Mouse (Mus musculus) urinary bladder, postnatal 10 days (tissue): ENCODE results near the gene Rell1.
A peak's percentile ranks its signal among the peaks of the same experiment; 100 is the strongest.

Source experiments
- DNase-seq: peaks from one replicate; pipeline ENCODE4 v3.0.0; 2022; ENCODE audit warnings: low spot score

Rell1 gene

DNA sequence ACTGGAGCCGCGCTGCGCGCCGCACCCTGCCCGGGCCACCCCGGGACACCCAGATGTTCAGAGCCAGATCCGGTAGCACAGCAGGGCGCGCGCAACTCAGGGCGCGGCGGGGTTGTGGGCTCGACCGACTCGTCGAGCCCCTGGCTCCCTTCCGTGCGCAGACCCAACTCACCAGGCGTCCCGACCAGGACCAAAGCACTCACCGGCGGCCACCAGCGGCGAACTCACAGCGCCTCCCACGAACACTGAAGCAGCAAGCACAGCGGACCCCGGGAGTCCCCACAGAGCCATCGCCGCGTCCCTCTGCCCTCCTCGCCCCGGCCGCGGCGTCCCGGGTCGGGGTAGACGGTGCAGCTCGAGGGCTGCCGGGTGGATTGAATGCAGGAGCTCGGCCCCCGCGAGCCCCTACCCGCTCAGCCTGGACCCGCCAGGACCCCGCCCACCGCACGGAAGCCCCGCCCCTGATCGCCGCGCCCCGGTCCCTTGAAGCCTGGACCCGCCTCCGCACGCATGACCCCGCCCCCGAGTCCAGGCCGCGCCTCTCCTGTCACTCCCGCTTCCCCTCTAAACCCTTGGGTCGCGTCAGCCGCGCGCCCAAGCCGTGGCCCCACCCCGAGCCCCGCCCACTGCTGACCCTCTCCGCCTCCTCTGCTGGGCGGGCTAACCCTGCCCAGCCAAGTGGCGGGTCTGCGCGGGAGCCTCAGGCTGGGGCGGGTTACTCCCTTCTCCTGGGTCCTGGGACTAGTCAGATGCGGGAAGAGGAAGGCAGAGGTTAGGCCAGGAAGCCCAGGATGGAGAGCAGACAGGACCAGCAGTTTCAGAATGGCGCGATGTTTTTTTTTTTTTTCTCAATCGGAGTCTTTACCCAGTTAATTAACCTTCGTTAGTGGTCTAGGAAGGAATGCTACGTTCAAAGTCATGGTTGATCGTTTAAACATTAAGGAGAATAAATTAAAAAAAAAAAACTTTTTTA lies at the start of gene Rell1:
TSS of gene Rell1 (minus strand) at position 455 of the 973 bp plus-strand sequence.
- DNase-seq, result peak; percentile 97

DNA sequence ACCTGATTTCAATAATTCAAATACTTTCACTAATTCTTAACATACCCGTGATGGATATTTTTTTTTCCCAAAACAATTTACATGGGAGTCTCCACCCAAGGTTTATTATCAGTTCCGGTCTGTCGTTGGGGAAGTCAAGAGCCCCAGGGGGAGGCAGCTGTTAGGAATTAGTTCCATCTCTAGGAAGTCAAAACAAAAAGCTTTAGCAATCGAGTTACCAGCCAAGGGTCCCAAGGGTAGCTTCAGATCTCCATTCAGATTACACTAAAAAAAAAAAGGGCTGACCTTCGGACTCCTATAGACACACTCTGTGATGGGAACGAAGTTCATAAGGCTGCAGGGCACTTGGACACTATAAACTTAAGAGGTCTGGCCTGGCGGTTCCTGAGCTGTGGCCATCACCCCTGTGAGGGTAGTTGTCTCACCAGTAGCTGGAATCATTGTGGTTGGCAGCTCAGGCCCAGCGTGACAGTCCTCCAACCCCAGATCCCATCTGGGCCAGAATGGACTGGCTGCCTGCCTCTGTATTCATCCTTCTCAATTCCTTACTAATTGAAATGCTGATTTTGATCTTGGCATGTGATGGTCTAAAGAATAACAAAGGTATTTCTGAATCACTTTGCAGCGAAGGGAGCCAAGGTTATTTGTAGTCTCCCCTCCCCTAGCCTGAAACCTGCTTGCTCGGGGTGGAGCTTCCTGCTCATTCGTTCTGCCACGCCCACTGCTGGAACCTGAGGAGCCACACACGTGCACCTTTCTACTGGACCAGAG lies 44.1 kb upstream of the Rell1 start:
- no peak for DNase-seq

DNA sequence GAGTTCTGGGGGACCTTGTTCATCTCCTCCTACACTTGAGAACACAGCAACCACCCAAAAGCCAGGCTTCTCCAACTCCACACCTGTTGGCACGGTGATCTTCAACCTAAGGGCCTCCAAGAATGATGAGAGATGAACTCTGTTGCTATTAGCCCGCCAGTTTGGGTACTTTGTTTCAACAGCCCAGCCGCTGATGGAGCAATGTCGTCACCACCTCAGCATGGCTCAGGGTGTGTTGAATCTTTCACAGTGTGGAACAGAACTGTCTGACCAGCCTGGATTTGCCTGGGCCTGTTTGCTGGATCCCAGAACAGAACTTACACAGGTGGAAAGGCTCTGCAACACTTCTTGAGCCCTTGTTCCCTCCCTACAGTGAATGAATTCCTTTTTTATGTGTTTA lies 37.9 kb upstream of the Rell1 start:
- no peak for DNase-seq

DNA sequence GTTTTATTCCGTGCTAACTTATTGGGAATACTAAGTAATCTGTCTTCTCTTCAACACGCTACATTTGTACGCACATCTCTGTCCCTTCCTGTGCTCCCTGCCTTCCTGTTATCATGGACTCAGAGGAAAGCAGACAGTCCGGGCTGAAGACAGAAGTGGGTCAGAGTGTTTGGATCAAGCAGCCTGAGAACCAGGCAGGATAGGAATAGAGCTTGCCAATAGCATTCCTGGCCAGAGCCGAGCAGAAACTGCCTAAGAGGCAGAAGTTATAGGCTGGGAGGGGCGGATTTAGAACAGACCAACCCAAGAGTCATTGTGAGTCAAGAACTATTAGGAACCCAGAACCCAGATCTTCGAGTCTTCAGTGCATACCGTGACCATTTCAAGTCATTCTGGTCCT lies 34.6 kb upstream of the Rell1 start:
- no peak for DNase-seq

DNA sequence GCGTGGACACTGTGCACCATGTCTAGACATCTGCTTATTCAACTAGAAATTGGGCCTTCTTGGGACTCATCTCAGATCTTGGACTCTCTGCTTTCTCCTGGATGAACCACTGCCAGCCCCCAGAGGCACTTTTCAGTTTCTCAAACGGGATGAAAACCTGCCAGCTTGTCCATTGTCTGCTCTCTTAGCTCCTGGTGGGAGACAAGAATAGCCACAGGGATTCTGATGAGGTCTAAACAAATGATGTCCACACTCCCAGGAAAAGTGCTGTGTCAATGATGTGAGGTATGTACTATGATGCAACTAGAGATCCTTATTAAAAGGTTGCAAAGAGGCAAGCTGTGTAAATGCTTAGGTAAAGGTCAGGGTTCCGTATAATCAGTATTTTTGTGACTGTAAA lies 25.2 kb upstream of the Rell1 start:
- DNase-seq, result no peak

DNA sequence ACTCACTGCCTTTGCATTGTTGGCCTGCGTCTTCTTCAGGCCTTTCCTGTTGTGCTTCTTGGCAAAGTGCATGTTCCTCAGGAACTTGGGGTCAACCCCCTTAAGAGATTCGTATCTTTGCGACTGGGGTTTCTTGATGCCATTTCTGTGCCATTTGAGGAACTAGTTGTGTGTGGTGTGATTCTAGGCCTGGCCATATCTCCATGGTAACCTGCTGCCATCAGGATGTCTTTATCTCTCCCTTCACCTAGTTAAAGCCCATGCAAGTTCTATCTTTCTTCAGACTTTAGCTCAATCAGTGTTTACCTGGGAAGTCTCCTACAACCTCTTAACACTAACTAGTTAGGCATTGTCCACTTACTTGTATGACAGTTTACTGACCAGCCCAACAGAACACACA lies 22.0 kb upstream of the Rell1 start:
- no peak for DNase-seq

DNA sequence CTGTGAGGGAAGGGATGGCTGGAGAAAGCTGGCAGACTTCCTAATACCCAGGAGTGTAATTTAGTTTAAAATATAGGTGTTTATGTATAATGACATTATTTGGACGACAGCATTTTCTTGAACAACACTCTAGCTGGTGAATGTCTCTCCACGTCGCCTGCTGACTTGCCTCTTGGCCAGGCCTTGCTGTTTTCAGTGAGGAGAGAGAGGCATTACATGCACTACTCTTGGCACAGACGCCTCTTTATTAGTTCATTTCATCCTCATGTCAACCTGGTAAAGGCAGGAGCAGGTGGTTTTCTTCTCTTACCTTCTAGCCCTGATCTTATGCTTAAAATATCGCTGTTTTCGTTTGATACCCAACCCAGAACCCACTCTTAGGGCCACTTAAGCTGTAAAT lies 17.6 kb upstream of the Rell1 start:
- no peak for DNase-seq

DNA sequence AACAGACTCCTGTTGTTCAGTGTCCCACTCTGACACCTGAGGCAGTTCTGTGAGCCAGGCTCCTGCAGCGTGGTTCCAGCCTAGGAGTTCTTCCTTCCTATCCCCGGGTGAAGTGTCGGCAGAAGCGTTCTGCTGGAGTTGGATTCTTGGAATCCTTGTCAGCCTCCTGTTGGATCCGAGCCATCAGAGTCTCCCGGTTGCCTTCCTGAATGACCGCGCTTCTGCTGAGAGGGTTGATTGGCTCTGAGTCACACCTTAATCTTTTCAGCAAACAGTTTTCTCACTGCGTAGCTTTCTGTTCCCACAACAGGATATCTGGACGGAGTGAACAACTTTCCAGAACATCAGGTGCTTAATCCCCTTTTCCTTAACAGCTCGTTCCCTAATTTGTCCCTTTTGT lies 13.6 kb upstream of the Rell1 start:
- no peak for DNase-seq

DNA sequence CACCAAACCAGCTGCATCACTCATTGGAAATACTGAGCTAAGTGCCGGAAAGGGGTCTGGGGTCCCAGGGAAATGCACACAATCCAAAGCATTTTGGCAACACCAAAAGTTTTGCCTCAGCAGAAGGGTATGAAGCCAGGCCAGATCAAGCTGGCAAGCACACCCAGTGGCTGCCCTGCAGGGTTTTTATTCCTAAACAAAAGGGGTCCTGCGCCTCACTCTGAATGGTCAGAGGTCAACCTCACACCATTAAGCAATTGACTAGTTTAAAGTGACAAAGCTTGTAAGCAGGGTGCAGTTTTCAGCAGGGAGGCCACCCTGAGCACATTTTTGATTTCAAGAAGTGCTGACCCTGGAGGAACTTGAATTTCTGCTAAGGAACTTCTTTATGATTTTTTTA lies 2.3 kb upstream of the Rell1 start:
- DNase-seq, result no peak

DNA sequence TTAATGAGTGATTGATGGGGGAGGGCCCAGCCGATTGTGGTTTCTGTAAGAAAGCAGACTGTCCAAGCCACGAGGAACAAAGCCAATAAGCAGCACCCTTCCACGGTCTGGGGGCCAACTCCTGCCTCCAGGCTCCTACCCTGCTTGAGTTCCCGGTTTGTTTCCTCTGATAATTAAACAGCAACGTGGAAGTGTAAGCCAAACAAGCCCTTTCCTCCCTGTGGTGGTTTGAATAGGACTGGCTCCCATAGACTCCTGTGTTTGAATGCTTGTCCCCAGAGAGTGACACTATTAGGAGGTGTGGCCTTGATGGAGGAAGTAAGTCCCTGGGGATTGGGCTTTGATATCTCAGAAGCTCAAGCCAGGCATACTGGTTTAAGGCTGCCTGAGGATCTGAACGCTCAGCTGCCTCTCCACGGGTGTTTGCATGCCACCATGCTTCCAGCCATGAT lies 1.6 kb upstream of the Rell1 start:
- no peak for DNase-seq

DNA sequence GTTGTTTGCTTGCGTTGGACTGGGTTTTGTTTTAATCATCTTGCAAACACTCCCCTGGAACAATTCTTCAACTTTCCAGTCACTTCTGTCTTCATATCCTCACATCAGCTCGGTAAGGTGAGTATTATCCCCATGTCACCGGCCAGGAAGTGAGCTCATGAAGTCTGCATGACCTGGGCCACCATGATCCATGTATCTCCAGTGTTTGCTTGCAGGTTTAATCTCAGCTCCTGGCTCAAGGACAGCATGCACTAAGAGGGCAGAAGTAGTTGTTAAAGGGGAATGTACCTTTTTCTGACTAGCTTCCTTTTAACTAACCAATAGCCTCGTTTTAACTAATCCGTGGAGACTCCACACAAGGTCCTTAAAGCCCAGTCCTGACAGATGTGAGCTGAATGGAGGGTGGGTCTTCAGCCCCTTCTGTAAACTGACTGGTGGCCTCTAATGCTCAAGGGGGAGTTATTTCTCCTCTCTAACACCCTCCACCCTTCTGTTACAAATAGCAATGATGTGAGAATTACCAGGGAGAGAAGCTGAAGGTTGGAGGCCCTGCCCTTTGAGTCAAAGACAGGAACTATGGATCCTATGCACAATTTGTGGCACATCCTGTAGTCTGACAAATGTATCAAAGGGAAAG lies 897 bp upstream of the Rell1 start:
- DNase-seq, result no peak

DNA sequence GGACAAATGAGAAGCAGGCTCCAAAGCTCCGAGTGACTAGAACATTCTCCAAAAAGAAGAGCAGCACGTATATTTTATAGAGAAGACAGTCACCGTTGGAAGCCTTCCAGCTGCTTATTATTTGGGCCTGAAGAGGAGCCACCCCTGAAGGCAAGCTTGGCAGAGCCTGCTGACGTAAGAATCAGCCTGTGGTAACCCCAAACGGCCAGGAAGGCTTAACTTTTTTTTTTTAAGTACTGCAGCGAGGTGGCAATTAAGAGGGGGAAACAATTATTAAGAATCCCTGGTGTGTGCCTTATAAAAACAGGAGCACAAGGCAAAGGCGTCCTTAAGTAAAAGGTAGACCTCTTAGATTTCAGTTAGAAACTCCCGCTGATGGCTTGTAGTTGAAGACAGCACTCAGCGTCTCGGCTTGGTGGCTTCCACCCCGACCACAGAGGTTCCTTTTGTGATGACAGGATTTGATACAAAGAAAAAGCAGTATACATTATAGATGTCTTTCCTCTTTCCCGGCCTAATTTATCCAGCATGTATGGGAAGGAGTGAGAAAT lies 1.0 kb downstream of the Rell1 start:
- no peak for DNase-seq

DNA sequence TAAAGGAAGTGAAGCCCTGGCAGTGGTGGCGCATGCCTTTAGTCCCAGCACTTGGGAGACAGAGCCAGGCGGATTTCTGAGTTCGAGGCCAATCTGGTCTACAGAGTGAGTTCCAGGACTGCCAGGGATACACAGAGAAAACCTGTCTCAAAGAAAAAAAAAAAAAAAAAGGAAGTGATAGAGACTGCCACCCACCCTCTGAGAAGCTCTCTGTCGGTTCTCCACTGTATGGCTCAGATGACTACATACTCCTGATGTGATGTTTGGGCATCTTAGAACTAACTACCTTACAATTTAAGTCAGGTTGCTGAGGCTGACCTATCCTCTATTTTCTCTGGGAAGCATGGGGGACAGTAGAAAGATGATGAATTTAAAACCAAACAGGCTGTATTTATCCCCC lies 2.3 kb downstream of the Rell1 start:
- DNase-seq, result no peak

DNA sequence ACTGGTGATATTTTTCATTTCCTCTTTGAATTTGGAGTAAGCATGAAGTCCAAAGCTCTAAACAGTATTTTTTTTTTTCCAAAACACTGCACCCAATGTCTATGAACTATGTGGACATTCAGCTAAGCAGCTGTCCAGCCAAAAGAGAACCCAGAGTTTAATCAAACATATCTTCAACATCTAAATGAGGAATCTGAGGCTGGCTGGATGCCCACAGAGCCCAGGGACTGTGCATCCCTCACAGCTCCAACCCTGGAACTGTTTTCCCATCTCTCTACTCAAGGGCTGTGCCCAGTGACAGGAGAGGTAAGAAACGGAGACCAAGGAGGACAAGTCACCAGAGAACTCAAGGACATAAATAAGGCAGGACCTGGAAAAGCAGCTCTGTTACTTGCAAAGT lies 2.8 kb downstream of the Rell1 start:
- no peak for DNase-seq

DNA sequence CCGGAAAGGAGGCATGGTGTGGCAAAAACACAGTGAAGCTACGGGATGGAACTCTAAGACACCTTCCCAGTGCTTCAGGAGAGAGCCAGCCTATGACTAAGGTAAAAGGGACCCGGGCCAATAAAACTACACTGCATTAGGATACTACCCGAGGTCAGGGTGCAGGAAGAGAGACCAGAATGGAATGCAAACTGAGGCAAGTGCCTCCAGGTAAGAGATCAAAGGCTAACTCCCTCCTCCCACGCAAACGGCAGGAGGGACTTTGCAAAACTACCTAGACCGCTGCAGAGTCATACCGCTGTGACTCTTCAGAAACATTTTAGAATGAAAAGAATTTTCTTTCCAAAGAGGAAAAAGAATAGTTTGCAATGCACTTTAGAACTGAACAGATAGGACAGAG lies 4.1 kb downstream of the Rell1 start:
- DNase-seq, result no peak

DNA sequence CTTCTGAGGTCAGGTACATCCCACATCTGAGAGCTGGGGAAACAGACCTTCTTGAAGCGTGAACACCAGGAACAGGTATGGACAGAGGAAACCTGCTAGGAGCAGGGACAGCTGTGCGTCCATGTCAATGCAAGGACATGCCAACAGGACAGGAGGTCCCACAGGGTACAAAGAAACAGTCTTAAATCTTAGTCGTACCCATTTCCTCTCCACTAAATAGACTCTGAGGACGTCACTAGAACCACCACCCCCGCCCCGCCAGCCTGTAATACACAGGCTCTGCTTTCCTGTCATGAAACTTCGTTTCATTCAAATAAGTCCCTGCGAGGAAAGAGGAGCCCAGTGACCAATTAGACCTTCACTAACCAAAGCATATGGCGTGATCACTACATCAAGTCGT lies 7.0 kb downstream of the Rell1 start:
- no peak for DNase-seq

DNA sequence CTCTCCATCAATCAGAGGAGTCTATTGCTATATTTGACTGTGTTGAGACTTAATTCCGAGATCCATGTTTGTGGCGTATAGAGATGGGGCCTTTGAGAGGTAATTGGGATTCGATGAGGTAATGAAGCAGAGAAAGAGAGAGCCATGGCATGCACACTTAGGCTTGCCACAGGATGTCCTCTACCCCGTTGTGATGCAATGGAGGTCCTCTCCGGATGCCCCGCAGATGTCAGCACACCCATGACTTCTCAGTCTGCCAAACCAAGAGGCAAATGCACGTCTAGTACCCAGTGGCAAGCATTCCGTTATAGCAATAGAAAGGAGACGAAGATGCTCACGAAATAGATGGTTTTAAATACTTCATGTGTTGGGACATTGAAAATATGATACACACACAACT lies 8.1 kb downstream of the Rell1 start:
- no peak for DNase-seq

DNA sequence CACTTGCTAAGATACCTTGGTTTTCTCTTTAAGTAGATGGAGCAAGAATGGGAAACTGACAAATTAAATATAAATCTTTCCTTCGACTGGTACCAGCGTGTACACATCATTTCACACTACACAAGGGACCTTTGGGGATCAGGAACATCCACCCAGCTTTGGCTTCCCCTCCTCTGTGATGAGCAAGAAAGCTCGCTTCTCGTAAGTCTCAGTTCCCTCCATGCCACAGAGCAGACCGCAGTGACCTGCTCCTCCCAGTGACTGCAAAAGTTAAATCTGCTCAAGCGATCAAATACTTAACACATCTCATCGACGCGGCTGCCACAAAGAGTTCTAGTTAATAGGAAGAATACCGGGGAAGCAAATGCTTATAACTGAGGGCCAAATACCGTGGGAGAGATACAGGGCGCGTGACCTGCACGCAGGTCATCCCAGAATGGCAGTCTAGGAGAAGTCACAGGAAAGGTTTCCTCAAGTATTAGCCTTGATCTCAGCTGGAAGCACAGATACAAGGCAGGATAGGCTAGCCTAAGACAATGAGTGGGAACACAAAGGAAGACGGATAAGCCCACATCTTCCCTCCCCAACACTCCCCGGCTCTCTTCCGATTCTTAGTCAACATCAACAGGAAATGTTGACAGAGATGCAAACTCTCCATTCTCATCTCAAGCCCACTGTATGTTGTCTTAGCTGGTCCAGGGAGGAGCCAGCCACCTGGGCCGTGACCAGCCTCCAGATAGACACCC lies 9.6 kb downstream of the Rell1 start:
- DNase-seq, result no peak

DNA sequence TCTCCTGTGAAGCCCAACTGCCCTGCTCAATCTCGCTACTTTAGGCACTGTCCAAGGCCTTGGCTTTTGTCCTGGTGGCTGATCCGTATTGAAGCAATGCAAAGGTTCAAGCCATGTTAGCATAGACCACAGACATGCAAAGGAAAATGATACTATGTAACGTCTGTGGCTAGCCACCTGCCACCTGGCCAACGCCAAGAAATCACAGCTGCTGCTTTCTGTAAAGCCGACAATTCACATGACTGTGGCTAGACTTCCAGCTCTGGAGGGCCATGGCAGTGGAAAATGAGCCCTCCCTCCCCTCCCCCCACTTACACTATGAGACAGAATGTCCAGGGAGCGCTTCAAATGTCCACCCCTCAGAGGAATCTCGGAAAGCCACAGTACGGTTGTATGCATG lies 11.1 kb downstream of the Rell1 start:
- no peak for DNase-seq

DNA sequence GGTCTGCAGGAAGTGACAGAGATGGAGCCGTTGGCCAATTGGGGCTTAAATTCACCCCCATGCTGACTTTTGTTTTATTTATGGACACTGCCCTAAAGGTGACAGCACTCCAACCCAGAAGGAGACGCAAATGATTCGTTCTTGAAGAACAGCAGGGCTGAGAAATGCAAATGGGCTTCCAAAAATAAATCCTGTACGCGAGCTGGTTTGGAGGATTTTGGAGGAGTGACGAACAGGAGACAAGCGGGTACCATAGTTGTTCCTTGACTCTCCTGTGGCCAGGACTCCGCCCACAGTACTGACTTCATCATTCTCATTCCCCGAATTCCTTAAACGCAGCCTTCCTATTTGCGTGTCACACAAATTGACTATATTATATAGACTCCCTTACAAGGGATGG lies 12.3 kb downstream of the Rell1 start:
- DNase-seq, result no peak

DNA sequence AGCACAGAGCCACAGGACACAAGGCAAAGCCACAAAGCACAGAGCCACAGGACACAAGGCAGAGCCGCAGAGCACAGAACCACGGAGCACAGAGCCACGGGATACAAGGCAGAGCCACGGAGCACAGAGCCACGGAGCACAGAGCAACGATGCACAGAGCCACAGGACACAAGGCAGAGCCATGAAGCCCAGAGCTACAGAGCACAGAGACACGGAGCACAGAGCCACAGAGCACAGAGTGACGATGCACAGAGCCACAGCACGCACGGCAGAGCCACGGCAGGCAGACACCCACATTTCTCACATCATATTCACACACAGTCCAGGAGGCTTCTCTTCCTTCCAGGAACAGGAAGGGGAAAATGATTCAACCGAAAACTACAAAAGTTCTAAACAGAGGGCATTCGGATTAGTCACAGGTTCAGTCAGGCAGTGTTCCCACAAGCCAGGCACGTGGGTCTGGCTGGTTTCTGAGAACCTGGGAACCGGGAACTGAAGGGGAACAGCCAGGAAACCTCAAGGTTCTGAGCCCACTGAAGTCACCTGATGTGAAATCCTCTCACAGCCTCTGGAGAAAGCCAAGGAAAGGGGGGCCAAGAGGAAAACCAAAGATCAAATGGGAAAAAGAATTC lies 15.2 kb downstream of the Rell1 start:
- no peak for DNase-seq
